Mouse (Mus musculus) G1E (cell line): ENCODE results near the gene Cmip. TPM values are rescaled to one million over a fixed set of nuclear protein-coding genes. Genes with fewer than 3 reads are reported as not detected.
A peak's percentile ranks its signal among the peaks of the same experiment; 100 is the strongest.

Experiments
- ATAC-seq: 2 replicates; pipeline ENCODE4 v1.8.0; 2016; ENCODE audit warnings: mild to moderate bottlenecking; ENCODE audit not compliant: insufficient number of reproducible peaks, poor library complexity, low FRiP score, severe bottlenecking; ENCODE audit errors: extremely low read depth
- DNase-seq: peaks from one replicate; pipeline ENCODE4 v3.0.0; 2012; ENCODE audit warnings: low spot score
- H3K27me3 ChIP-seq: 2 replicates; pipeline ENCODE4 v1.6.1; 2012; ENCODE audit warnings: mild to moderate bottlenecking, low read length, inconsistent platforms; ENCODE audit not compliant: insufficient read depth
- H3K36me3 ChIP-seq: replicated peaks from 2 replicates; pipeline ENCODE3; 2012; ENCODE audit warnings: mild to moderate bottlenecking, inconsistent platforms
- H3K4me1 ChIP-seq: 2 replicates; pipeline ENCODE4 v1.6.1; 2012; ENCODE audit warnings: low read depth, low read length, inconsistent platforms, mixed read lengths; ENCODE audit not compliant: insufficient read depth
- H3K4me3 ChIP-seq: 2 replicates; pipeline ENCODE4 v1.5.1; 2012; ENCODE audit warnings: low read depth, mild to moderate bottlenecking, inconsistent platforms, low read length, moderate library complexity, mixed read lengths
- H3K9me3 ChIP-seq: replicated peaks from 2 replicates; pipeline ENCODE4 v1.6.1; 2012; ENCODE audit warnings: inconsistent platforms
- CTCF ChIP-seq: IDR thresholded peaks from 2 replicates; pipeline ENCODE4 v1.5.1; 2012; ENCODE audit warnings: low read depth, low read length, inconsistent platforms, mixed read lengths
- GATA1 ChIP-seq: IDR thresholded peaks from 2 replicates; pipeline ENCODE4 v1.6.1; 2012; ENCODE audit warnings: borderline replicate concordance, low read length, inconsistent platforms, mixed read lengths
- GATA2 ChIP-seq: IDR thresholded peaks from 2 replicates; pipeline ENCODE4 v1.6.1; 2012; ENCODE audit warnings: low read depth, low read length, inconsistent platforms, borderline replicate concordance
- POLR2AphosphoS5 ChIP-seq: IDR thresholded peaks from 2 replicates; pipeline ENCODE4 v1.6.1; 2012; ENCODE audit warnings: low read depth, low read length, inconsistent platforms; ENCODE audit not compliant: insufficient replicate concordance
- TAL1 ChIP-seq: conservative IDR thresholded peaks from 2 replicates; pipeline ENCODE4 v1.6.1; 2012; ENCODE audit warnings: low read depth, low read length, inconsistent platforms, mixed read lengths
- polyA plus RNA-seq: library from polyadenylated mRNA; stranded (reverse); fragments of >175 nt; gene quantifications from 2 replicates; pipeline ENCODE4 v1.2.3, GENCODE M21; 2012
- total RNA-seq, 2 experiments: library from RNA; stranded (forward) in 1 of 2; stranded (reverse) in 1 of 2; fragments of 200-1000 nt in 1 of 2; fragments of >200 nt in 1 of 2; fragmentation: Nextera tagmentation in 1 of 2; gene quantifications; 2 replicates each; pipeline ENCODE4 v1.2.3; 2014 to 2017

The Cmip gene
- total and polyA plus RNA-seq, 3 experiments: 5.8 to 88.8 (median 65.3) TPM

DNA sequence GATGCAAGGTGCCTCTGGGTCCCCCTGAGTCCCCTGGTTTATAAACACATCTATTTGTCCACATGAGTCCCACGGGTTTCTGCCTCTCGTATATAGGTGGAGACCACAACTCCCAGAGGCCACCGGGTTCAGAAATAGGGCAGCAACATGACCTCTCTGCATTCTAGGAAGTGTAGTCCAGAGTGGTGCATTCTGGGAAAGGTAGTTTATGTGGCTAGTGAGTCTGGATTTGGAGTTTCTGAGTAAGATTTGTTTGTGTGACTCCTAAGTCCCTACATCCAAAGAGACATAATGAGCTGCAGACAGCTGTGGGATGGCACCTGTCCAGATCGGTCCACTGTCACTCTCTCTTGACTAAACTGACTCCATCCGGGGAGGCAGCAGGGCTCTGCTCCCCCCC is 223.7 kb downstream of the Cmip start:
- Histone ChIP-seq H3K36me3 (no peaks in the 10 kb centered on the region), H3K27me3 (no peaks in the 10 kb centered on the region), H3K9me3 (peaks cover 6% of the 10 kb centered on the region), H3K4me1 (peaks cover 5% of the 10 kb centered on the region), H3K4me3 (no peak overlapping the region)
- ATAC-seq (no peak), DNase-seq (no peak)
- TF ChIP-seq CTCF (no peak), TAL1 (no peak), GATA1 (no peak), GATA2 (no peak), POLR2AphosphoS5 (no peak)

GRCm38 (mm10) chr8:117481830-117482229 is 225.0 kb downstream of the Cmip start:
- Histone ChIP-seq H3K36me3 (no peaks in the 10 kb centered on the region), H3K4me3 (no peak overlapping the region; the same call in 1 of the 2 replicates), H3K27me3 (no peaks in the 10 kb centered on the region), H3K9me3 (peaks cover 6% of the 10 kb centered on the region), H3K4me1 (peaks cover 5% of the 10 kb centered on the region)
- TF ChIP-seq POLR2AphosphoS5: no peak
- DNase-seq (peak; percentile 50), ATAC-seq (peak; percentile 87)

DNA sequence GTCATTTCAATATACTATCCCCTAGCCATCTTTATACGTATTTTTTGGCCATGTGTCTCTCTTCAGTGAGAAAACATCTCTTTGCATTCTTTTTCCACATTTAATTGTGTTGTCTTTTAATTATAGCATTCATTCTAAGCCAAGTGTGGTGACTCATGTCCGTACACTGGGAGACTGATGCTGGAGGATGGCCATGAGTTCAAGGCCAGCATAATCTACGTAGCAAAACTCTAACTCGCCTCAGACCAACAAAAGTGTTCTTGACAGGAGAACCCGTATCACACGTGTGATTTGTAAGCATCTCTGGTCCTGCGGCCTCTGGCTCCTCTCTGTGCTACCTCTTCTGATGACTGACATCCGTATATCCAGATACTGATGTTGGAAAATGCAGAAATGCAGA is 227.9 kb downstream of the Cmip start:
- Histone ChIP-seq H3K36me3 (no peaks in the 10 kb centered on the region), H3K9me3 (peaks cover 8% of the 10 kb centered on the region), H3K4me1 (peaks cover 5% of the 10 kb centered on the region), H3K4me3 (no peak overlapping the region), H3K27me3 (no peaks in the 10 kb centered on the region)
- ATAC-seq: no peak
- DNase-seq: no peak
- TF ChIP-seq GATA2: no peak
- no peak for TF ChIP-seq TAL1
- no peak for TF ChIP-seq GATA1
- TF ChIP-seq POLR2AphosphoS5: no peak
- no peak for TF ChIP-seq CTCF

DNA sequence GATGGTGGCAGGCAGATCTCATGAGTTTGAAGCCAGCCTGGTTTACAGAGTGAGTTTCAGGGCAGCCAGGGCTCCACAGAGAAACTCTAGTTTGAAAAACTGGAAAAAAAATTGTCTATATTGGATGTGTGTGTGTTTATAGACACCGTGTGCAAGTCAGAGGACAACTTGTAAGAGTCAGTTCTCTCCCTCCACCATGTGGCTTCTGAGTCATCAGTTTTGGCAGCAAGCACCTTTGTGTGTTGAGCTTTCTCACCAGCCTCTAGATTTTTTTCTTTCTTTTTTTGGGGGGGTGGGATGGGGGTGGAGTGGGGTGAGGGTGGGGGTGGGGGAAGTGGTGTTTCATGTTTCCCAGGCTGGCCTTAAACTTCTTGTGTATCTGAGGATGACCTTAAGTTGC is 228.5 kb downstream of the Cmip start:
- ATAC-seq (no peak), DNase-seq (no peak)
- H3K27me3 ChIP-seq: no peaks in the 10 kb centered on the region
- H3K9me3 ChIP-seq: 0 out of 2 replicates have a peak, but pooled peaks cover 2% of the 10 kb centered on the region
- no peaks in the 10 kb centered on the region for H3K36me3 ChIP-seq
- TF ChIP-seq POLR2AphosphoS5 (no peak), GATA1 (no peak), TAL1 (no peak), CTCF (no peak)
- H3K4me1 ChIP-seq: peaks cover 5% of the 10 kb centered on the region
- no peak overlapping the region for H3K4me3 ChIP-seq

DNA sequence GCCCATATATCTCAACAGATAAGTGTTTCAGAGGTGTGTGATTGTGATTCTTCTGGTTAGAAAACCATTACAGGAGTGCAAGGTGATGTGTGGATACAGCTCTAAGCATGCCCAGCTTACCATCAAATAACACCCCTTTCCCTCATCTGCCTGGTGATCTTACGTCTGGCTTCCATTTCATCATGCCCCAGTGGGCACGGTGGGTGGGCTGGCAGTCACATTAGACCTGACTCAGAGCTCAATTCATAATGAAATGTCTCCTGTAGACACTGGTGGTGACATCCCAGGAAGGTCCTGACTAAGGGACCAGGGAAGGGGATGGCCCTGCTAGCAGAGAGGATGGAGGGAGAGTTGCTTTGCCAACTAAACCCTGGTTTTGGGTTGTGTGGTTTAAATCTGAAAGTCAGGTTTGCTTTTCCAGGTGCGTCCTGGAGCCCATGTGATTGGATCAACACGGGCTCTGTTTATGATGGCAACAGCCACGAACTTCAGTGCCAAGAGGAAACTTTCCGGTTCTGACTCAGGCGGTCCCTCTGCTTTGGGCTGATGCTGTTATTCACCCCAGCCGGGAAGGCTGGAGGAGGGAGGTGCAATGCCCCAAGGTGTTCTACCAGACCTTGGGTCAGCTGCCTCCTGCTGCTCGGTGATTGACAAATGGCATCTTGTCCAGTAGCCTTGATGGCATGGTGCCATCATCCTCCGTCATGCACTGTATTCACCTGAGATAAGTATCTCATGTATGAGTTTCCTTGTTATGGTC is 231.6 kb downstream of the Cmip start:
- Histone ChIP-seq H3K4me3 (no peak overlapping the region), H3K4me1 (no peaks in the 10 kb centered on the region), H3K9me3 (0 out of 2 replicates have a peak, but pooled peaks cover 2% of the 10 kb centered on the region), H3K27me3 (no peaks in the 10 kb centered on the region), H3K36me3 (no peaks in the 10 kb centered on the region)
- ATAC-seq (no peak), DNase-seq (no peak)
- TF ChIP-seq GATA1 (no peak), GATA2 (no peak), POLR2AphosphoS5 (no peak), TAL1 (no peak), CTCF (no peak)

DNA sequence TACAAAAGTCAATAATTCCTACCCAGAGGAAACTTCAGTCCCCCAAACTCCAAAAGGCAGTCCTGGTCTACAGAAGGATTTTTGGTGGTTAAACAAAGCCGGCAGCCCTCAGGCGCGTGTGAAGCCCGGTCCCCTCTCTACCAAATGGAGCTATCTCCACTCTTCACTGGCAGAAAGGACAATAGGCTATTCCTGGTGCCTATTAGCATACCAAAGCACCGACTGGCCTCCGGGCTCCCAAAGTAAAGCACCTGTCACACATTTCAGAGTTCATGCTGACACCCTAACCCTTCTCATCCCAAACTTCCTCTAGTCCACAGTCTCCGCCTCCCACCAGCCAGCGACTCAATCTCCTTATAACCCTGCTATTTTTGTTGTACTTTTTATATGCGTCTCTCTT is 236.7 kb downstream of the Cmip start:
- no peaks in the 10 kb centered on the region for H3K27me3 ChIP-seq
- H3K4me3 ChIP-seq: no peak overlapping the region
- H3K9me3 ChIP-seq: peaks cover 18% of the 10 kb centered on the region
- no peaks in the 10 kb centered on the region for H3K4me1 ChIP-seq
- ATAC-seq (no peak), DNase-seq (no peak)
- H3K36me3 ChIP-seq: no peaks in the 10 kb centered on the region
- TF ChIP-seq POLR2AphosphoS5: no peak

DNA sequence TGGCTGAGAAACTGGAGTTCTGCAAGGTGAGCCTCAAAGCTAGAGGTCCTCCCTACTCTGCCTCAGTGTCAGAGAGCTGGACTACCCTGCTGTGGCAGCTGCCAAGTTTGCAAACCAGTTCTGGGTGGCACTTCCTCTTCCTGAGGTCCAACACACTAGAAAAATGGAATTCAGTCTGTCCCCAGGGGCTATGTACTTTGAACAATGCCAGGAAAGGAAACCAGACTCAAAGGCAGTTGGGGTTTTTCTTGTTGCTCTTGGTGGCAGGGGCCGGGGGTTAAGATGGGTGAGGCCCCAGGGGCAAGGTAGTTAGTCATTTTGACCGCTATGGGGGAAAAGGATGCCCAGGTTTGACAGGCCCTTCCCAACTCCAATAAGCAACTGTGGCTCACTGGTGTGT is 238.0 kb downstream of the Cmip start:
- no peak overlapping the region for H3K4me3 ChIP-seq
- no peaks in the 10 kb centered on the region for H3K4me1 ChIP-seq
- H3K36me3 ChIP-seq: no peaks in the 10 kb centered on the region
- no peak for DNase-seq
- no peak for TF ChIP-seq GATA1
- TF ChIP-seq GATA2: no peak
- TF ChIP-seq TAL1: no peak
- TF ChIP-seq POLR2AphosphoS5: no peak
- TF ChIP-seq CTCF: no peak
- ATAC-seq: no peak
- peaks cover 23% of the 10 kb centered on the region for H3K9me3 ChIP-seq
- no peaks in the 10 kb centered on the region for H3K27me3 ChIP-seq
